Mouse (Mus musculus): Measurements from ENCODE around the gene Bcat1. TPM values are rescaled to one million over a fixed set of nuclear protein-coding genes. Genes with fewer than 3 reads are reported as not detected.

Bcat1 gene
- polyA plus RNA-seq, 2 experiments from 2014 or later: 13.0 to 15.1 TPM

DNA sequence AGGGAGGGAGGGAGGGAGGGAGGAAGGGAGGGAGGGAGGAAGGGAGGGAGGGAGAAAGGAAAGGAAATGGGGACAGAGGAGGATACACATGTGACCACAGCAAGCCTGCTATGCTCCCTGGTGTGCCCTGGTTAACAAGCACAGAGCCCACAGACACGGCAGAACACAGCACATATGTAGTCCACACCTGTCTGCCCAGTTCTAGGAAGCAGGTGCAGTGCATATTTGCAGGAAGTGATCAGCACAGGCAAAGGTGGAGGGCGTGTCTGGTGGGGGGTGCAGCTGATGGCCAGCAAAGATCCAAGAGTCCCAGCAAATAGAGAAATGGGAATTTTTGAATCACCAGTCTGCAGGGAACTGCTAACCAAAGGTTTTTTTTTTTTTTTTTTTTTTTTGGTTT, 23.3 kb downstream of the Bcat1 start:
- no peak for ATAC-seq

DNA sequence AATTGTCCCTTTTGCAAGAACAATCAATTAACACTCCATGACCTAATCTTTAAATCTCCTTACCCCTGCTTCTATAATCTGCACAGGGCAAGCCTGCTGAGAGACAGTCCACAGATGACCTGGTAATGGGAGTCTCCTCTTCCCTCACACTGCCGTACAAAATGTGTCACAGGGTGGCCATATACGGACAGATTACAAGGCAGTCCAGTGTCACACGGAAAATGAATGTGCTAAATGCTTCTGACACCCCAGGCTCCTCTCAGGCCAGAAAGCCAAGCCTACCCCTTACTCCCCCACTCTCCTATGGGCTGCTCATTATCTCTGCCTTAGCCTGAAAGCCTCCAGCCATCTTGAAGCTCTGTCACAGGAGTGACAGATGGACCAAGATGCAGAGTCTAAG, 25.1 kb downstream of the Bcat1 start:
- ATAC-seq: no peak

DNA sequence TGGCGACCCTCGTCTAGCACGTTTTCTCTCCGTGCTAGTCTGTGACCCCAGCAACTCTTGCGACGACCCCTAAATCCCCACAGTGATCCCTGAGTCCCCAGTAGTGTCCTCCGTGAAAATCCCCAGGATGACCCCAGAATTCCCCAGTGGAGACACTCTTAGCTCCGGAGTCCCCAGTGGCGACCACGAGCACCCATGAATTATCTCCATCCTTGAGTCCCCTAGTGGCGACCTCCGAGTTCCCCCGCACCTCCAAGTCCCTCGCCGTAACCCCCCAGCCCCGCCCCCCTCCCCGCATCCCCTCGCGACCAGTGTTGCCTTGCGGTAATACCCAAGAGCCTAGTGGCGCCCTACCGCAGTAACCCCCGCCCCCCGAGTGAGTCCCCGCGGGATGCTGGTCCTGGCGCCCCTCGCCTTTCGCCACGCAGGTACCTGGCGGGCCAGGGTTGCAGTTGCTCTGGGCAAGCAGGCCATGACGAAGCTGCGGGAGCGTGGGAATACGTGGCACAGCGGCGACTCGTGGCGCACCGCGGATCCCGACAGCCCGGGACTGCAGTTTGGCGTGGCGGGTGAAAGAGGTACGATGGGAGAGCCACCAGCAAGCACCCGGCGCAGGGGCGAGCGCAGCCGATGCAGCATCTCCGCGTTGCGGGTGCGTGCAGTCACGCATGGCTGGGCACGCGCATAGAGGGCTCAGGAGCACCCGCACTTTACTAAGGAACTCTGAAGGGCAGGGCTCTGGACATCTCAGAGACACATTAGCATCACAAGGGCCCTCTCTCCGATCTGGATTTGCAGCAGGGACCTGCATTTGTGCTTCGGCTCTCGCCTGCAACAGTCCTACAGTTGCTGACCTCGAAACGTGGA, 27.6 kb downstream of the Bcat1 start:
- no peak for ATAC-seq

DNA sequence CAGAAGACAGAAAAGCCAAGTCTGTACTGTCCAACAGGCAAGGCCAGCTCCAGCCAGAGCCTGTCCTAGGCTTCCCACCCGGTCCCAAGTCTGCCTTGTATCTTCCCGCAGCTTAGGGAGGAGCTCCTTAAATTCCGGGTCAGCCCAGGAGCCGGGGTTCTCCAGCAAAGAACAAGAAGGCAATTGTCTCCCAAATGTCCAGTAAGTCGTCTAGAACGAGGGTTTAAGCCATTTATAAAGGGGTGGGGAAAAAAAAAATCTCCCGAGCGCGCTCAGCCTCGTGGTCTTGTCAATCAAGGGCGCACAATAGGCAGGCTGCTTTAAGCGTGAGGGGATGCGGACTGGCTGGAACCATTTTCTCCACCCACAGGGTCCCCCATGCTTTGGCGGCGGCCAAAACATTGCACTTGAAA, 28.5 kb downstream of the Bcat1 start:
- ATAC-seq: no peak

DNA sequence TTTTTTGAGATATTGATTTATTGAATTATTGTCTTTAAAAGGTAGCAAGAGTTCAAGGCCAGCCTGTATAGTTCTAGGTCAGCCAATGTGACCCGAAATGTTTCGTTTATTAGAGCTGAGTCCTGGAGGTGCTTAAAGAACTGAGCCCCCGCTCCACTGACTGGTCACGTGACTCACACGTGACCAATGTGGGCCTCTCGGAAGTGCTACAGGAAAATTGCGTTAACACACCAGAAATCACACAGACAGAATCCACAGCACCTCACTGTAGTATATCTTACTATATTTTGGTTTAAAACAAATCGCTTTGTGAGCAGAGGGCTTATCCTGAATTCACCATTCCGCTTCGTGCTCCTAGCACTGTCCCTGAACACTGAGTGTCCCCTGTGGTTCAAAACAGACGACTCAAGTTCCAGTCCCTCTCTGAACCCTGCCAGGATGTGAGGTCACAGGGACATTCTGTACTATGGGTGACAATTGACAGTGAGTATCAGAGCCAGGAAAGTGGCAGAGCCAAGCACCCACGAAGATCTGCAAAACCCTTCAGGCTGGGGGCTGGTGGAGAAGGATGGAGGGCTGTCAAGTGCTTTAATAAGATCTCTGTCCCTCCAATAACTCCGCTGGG, 29.6 kb downstream of the Bcat1 start:
- ATAC-seq: no peak

DNA sequence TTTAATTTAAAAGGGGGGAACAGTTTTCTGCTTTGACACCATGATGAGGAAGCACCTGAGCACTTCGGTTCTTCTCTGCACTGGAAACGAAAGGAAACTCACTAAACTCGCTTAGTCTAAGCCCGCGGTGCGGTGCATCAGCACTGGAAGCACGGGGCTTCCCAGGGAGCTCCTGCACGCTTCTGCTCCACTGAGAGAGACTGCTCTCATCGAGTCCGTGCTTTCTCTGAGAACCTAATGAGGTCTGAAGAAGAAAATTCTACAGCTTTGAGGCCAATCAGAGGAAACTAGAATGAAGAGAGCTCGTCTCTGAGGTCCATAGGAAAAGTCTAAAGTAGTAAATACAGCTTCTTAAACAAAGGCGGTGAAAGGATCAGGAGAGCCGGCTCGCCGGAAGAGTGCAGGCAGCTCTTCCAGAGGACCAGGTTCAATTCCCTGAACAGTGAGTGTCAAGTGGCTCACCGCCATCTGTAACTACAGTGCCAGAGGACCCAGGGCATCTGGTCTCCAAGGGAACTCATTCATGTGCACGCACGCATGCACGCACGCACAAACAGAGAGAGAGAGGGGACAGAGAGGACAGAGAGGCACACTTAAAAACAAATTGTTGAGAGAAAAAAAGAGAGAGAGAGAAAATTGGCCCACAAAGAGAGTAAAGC, 30.9 kb downstream of the Bcat1 start:
- ATAC-seq: no peak

DNA sequence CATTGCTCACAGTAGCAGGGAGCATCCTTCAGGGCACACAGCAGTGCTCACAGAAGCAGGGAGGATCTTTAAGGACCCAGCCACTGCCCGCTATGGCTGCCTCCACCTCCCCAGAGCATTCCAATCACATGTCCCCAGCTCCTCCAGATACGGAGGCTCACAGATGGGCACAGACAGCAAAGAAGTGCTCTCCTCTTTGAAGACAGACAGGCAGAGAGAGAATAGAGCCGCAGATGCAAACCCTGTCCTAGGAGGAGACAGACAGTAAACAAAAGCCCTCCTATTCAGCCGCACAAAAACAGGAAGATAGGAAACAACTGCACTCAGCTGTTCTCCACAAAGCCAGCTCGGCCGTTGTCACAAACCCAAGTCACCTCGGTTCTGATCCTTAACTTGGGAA, 35.3 kb downstream of the Bcat1 start:
- no peak for ATAC-seq

DNA sequence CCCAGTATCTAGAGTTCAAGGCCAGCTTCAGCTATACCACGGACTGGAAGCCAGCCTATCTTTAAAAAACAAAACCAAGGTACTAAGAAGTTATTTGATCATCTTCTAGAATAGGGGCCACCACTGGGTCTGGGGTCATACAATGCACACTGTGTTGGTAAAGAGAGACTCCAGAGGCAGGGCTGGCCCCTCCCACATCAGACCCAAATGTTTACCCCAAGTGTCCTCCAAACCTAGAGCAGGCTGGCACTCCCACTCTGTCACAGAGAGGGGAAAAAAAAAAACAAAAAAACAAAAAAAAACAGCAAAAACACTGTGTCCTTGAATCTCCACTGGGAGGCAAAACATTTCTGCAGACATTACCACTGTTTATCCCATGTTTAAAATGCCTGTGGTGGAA, 38.4 kb downstream of the Bcat1 start:
- ATAC-seq: no peak

DNA sequence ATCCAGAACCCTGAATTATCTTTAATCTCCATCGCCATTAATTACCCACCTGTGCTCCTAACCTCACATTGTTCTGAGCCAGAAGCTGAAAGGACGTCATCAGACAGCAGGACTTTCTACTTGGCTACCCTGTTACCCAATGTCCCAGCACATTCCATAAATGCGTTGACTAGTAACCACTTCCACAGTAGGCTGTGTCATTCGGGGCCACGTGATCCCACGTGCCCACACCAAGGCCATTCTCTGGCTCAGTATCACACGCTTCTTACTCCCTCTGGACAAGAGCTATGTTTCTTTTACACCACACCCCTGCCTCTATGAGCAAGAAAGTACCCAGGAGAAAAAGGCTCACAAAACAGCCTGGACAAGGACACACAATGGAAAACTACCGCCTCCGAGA, 40.6 kb downstream of the Bcat1 start:
- ATAC-seq: no peak

DNA sequence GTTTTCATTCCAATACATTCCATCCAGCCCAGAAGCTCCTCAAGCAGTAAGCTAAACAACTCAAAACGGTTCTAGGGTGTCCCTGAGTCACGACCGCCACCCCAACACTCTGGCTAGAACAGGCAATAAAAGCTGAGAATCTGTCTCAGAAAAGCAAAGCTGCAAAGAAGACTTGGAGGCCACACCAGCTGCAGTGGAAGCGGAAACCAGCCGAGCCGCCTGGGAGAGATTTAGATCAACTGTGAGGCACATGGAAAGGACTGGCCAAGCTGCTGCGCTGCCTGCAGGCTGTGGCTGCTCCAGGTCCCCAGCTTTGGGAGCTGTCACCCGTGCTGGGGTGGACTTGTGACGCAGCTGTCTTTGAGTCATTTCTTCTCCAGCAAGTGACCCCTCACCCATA, 45.4 kb downstream of the Bcat1 start:
- ATAC-seq: no peak

DNA sequence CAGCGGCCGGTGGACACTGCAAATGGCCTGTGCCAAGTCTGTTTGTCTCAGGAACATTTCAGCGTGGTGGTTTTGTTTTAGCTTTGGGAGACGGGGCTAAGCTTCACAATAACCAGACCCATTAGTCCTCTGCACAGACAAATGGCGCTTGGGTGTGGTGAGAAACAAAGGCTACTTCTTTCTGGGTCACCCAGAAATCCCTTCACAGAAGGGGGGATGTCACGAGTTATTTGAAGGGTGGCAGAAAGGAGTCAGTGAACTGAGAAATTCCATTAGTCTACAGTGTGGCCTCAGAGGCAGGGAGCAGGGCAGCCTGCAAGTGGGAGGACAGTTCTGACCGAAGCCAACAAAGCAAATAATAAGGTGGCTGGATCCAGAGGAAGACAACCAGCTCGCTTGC, 52.0 kb downstream of the Bcat1 start:
- no peak for ATAC-seq

DNA sequence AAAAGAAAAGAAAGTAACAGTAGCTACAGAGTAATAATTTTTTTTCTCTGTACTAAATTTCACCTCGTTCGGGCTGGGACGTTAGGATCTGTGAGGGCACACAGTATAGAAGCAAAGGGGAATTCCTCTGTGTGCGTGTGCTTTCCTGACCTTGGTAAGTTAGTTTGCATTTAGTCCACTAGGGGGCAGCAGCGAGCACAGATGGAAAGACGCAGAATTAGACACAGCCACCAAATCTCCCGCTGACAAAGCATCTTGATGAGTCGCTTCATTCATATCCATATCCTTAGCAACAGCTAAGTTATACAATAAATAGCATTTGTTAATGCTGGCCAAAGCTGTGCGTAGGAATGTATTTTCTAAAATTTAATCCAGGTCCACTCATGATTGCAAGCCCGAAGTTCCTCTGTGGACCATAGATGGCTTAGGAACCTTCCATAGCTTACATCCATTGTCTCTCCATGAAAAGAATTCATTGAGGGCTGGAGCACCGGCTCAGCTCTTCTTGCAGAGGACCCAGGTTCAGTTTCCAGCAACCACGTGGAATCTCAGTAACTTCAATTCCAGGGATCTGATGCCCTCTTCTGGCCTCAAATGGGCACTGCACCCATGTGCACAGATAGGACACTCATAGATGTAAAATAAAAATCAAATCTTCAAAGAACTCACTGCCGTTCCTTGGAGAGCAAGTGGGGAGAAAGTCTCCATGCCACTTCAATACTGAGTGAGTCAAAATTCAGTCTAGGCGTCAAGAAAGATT, 52.8 kb downstream of the Bcat1 start:
- peak; percentile 57 for ATAC-seq

DNA sequence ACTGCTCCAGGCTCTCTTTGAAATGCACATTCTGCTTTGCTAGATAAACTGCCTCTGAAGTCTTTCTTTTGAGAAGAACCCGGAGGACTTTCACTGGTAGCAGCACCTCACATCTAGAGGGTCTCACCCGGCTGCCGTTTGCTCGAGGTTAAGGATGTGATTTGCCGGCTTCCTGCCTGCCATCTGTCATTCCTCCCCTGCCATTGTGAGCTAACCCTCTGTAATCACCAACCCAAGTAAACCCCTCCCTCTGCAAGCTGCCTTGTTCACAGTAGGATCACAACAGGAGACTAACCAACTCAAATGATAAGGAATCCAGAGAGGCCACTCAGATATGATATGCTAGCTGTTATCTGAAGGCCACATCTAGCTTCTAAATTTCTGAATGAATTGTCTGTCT, 53.6 kb downstream of the Bcat1 start:
- no peak for ATAC-seq

DNA sequence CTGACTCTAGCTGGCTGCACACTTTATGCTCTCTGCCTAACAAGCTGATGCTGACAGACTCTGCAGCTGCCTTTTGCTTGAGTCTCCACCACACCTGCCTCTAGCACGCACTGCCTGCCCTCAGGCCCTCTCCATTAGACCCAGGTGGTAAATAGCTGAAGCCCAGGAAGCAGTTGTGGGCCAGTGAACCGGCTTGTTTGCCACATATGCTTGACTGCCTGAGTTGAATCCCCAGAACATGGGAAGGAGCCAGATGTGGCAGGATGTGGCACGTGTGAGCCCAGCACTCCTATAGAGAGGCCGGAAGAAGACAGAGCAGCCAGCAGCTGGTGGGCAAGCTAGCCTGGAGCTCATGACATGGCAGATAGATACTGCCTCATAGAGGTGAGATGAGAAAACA, 55.4 kb downstream of the Bcat1 start:
- no peak for ATAC-seq

DNA sequence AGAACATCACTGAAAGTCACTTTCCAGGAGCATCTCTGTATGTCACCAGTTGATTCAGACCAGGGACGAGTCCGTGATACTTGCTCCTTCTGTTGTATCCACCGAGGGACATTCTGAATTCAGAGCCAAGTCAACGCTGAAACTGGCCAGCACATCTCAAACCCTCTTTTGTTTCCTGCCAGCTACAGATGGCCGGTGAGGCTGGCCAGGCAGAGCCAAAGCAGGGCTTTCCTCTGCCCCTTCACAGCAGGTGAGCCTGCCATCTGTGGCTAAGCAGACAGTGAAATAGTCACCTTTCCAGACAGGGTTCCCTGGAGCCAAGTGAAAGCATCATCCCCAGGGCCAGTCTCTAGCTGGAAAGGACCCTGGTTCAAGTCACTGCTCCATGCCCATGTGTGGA, 57.7 kb downstream of the Bcat1 start:
- ATAC-seq: no peak

DNA sequence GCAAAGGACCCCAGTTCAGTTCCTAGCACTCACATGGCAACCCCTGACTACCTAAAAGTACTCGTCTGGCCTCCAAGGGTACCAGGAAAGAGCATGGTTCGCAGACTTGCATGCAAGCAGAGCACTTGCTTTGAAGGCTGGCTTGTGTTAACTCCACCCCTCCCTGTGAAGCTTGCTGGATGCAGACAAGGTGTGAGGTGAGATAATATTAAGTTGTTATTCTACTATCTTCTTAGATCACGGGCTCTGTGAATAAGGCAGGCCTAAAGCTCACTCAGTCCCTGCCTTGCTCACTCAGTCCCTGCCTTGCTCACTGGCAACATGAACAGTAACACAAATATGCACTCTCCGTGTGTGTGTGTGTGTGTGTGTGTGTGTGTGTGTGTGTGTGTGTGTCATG, 58.5 kb downstream of the Bcat1 start:
- ATAC-seq: no peak

DNA sequence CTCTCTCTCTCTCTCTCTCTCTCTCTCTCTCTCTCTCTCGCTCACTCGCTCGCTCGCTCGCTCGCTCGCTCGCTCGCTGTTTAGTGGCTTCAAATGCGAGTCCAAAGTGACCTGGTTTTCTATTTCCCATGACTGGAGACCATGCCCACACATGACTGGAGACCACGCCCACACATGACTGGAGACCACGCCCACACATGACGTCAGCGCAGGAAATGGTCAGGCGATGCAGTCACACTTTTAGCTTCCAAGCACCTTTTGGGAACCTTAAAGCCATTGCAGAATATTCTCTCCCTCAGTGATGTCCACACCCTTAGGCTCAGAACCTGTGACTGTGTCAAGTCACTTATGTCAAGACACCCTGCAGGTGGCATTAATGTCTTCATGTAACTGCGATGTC, 59.3 kb downstream of the Bcat1 start:
- ATAC-seq: no peak

DNA sequence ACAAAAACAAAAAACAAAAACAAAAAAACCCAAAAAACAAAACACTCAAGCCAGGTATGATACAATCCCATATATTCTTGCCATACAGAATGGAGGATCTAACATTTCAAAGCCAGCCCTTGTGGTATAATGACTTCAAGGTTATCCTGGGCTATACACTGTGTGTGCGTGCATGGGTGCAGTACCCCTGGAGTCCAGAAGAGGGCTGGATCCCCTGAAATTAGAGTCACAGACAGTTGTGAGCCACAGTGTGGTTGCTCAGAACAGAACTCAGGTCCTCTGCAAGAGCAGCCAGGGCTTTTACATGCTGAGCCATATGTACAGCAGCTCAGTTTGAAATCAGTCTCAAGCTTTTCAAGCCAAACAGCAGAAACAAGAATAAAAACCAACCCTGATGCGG, 61.0 kb downstream of the Bcat1 start:
- ATAC-seq: no peak

DNA sequence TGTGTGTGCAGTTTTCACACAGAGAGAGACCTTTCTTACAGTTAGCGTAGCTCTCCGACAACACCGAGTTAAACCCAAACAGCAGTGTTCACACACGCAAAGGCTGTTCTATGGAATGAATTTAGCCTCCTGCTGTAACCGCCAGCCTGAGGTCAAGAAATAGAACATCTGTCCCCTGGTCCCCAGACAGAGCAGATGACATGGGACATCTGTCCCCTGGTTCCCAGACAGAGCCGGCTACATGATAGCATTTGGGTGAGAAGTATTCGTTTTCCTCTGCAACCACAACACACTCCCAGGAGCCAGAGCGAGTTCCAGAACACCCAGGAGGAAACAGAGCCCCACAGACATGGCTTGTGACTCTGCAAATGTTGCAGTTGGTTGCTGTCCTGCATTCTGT, 63.3 kb downstream of the Bcat1 start:
- ATAC-seq: no peak

DNA sequence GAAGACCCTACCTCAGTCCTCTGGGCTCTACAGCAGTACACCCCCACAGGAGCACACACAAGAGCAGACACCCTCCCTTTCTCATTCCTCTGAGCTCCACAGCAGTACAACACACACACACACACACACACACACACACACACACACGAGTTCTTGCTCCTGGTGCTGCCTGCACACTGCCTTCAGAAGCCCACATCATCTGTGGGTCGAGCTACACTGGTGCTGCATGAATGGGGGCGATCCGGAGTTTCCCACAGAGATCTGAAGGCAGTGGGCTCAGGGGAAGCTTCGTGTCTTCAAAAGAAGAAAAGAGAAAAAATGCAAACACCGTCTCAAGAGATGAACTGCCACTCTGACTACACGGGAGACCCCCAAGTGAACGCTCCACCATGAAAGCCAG, 64.8 kb downstream of the Bcat1 start:
- no peak for ATAC-seq

DNA sequence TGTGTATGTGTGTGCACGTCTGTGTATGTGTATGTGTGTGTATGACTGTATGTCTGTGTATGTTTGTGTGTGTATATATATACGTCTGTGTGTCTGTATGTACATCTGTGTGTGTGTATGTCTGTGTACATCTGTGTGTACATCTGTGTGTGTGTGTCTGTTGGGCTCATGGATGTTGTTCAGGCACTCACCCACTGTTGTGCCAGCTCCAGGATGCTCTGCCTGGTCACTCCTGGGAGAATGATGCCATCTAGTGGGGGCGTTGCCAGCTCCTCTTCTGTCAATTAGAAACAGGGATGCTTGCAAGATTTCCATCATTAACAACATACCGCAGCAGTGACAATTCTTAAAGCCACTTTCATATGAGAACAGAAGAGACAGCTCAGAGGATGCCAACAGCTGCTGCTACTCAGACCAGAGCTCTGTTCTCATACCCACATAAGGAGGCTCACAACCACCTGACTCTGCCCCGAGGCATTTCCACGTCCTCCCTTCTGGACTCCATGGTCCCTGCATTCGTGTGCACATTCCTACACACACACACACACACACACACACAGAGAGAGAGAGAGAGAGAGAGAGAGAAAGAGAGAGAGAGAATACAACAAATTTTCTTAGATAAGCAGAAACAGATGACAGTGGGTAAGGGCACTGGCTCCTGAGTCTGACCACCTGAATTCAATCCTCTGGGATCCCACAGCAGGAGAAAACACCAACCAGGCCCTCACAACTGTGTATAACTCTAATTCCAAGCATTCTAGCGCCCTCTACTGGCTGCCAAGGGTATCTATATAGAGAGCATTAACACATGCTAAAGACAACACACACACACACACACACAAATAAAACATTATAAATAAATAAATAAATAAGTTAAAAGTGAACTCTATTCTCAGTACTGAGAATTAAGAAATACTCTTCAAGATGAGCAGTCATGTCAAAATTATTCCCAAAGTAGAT, 65.8 kb downstream of the Bcat1 start:
- no peak for ATAC-seq

DNA sequence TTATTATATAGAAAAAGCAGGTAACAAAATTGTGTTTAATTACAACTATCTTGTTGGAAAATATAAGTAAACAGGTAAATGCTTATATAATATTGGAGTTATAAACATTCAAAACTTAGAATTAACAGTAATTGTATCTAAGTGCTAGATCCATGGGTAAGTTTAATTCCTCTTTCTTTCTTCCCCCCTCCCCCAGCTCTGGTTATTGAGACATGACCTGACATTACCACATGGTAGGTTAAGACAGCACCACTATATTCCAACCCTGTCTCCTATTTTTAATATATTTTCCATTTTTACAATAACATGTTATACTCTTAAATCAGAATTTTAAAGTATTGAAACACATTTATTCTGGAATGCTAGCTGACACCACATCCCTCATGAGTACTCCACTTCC, 72.5 kb downstream of the Bcat1 start:
- ATAC-seq: no peak
